Mouse (Mus musculus) CH12.LX (cell line): ENCODE measurements at regions not wholly inside any gene's neighbourhood (a gene's known extent, or its start where the extent isn't known, plus 50 kb on each side); places are given as distances from the start of the nearest gene placed in this dataset.

Experiments used
- CHD1 ChIP-seq: IDR thresholded peaks from 2 replicates; pipeline ENCODE4 v1.6.1; 2012; ENCODE audit warnings: low read depth, low read length, improper control_type of control experiment, inconsistent platforms
- CTCF ChIP-seq, 2 experiments: IDR thresholded peaks in 1 of 2; conservative IDR thresholded peaks in 1 of 2; 2 replicates each; pipeline ENCODE4 v1.5.1; 2011 to 2012; ENCODE audit warnings: low read depth in 2 of 2, low read length in 2 of 2, improper control_type of control experiment in 1 of 2, inconsistent platforms in 1 of 2, mild to moderate bottlenecking in 1 of 2, moderate library complexity in 1 of 2
- E2F4 ChIP-seq: IDR thresholded peaks from 2 replicates; pipeline ENCODE4 v1.6.1; 2011; ENCODE audit warnings: low read depth, low read length, improper control_type of control experiment; ENCODE audit not compliant: insufficient replicate concordance
- ETS1 ChIP-seq: conservative IDR thresholded peaks from 2 replicates; pipeline ENCODE4 v1.6.1; 2012; ENCODE audit warnings: low read depth, mild to moderate bottlenecking, inconsistent platforms, low read length, improper control_type of control experiment, moderate library complexity
- MAFK ChIP-seq: IDR thresholded peaks from 2 replicates; pipeline ENCODE4 v1.6.1; 2011; ENCODE audit warnings: low read length, improper control_type of control experiment; ENCODE audit not compliant: insufficient replicate concordance
- MAX ChIP-seq: IDR thresholded peaks from 2 replicates; pipeline ENCODE4 v1.6.1; 2011; ENCODE audit warnings: low read length, improper control_type of control experiment
- MAZ ChIP-seq: IDR thresholded peaks from 2 replicates; pipeline ENCODE4 v1.6.1; 2012; ENCODE audit warnings: low read depth, mild to moderate bottlenecking, inconsistent platforms, low read length, improper control_type of control experiment, moderate library complexity
- NELFE ChIP-seq: IDR thresholded peaks from 2 replicates; pipeline ENCODE4 v1.6.1; 2011; ENCODE audit warnings: low read depth, low read length, improper control_type of control experiment
- POLR2A ChIP-seq: IDR thresholded peaks from 2 replicates; pipeline ENCODE4 v1.6.1; 2011; ENCODE audit warnings: low read depth, mild to moderate bottlenecking, improper control_type of control experiment, low read length

- TF ChIP-seq MAZ (no peak), CTCF (conservative IDR thresholded peaks at IDR 0.05 in 1 of 2, IDR thresholded peaks at IDR 0.05 in 1 of 2; ENCODE audit: low read depth in 2 of 2, low read length in 2 of 2) (no peak), E2F4 (no peak), CHD1 (no peak), MAFK (no peak), MAX (no peak), NELFE (no peak), POLR2A (no peak), ETS1 (no peak)
Measured at GRCm38 (mm10) chr9:113008106-113008505, 700.0 kb downstream of the Pdcd6ip start.
